Mouse (Mus musculus) cerebellum, postnatal 10 days (tissue): Measurements from ENCODE around the gene Vmn1r48.
A peak's percentile ranks its signal among the peaks of the same experiment; 100 is the strongest.
"Not testable (repeated sequence)": the region's sequence is repeated elsewhere in the genome, so short reads cannot be mapped to it uniquely, and the experiment has no call there.

ENCODE experiments used
- DNase-seq, 2 experiments: peaks; one replicate each; pipeline ENCODE4 v3.0.0; 2021; ENCODE audit warnings: mixed read lengths in 2 of 2

The Vmn1r48 gene

GRCm38 (mm10) chr6:90036741-90037140 is at the start of gene Vmn1r48:
TSS of gene Vmn1r48 (minus strand) at chr6:90036841.
- DNase-seq: not testable (repeated sequence)

DNA sequence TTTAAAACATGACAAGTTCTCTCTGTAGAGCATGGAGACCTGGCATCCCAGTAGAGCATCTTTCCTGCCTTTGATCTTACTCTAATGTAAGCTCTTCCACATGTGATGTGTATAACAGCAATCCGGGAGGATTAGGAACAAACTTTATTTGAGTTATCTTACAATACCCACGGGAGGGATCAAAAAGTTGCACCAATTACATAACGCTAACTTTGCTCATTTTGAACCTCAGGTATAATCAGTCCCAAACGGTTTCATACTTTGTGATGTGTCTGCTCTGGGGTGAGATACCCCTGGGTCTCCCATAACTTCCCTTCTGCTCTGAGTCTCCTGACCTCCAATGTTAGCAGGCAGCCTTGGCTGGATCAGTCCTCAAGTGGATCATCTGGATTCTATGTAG is 41.8 kb upstream of the Vmn1r48 start, which contains the start of gene Vmn1r49:
Gene Vmn1r49 (minus strand): TSS at position 101 of the 400 bp plus-strand sequence.
- no peak for DNase-seq

DNA sequence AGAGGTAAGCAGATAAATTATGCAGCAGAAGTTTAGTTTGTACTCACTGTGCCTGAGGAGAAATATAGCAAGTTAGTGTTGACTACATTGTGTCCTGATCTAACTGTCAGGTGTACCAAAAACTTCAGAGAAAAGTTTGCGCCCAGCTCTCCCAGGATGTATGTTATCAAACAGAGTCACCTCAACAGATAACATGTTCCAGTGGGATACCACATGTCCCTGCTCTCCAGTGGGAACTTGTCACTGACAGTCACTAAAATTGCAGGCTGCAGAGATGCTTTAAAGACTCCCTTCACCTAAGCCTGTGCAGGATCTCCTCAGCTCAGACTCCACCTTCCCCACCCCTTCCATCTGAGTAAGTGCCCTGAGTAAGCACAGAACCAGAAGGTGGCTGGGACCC is 20.8 kb downstream of the Vmn1r48 start, which contains the start of gene Vmn1r47:
Gene Vmn1r47 (plus strand): TSS at position 301 of the 400 bp plus-strand sequence.
- not testable (repeated sequence) for DNase-seq

- peak; percentile 2 to 21 for DNase-seq
Observed at GRCm38 (mm10) chr6:89985989-89986388, 50.7 kb downstream of the Vmn1r48 start.
